Mouse (Mus musculus) midbrain, postnatal 0 days (tissue): ENCODE measurements at regions not wholly inside any gene's neighbourhood (a gene's known extent, or its start where the extent isn't known, plus 50 kb on each side); places are given as distances from the start of the nearest gene placed in this dataset.

ENCODE experiments used
- ATAC-seq: fragments of 200-750 bp; cut with Nextera tagmentation; 2 replicates; pipeline ENCODE4 v1.8.0; 2017; ENCODE audit warnings: moderate number of reproducible peaks, mild to moderate bottlenecking, moderate TSS enrichment, moderate library complexity; ENCODE audit not compliant: low FRiP score
- DNase-seq: peaks from one replicate; pipeline ENCODE4 v3.0.0-alpha.2; 2015; ENCODE audit warnings: low spot score
- H3K27ac ChIP-seq: fragments of 300-500 bp; sonication (generic); 2 replicates; pipeline ENCODE4 v1.5.1; 2014; ENCODE audit warnings: low read depth, mild to moderate bottlenecking, low read length, mixed read lengths
- H3K27me3 ChIP-seq: fragments of 300-500 bp; sonication (generic); 2 replicates; pipeline ENCODE4 v1.6.1; 2014; ENCODE audit warnings: low read length, control low read depth, mixed read lengths; ENCODE audit not compliant: insufficient read depth
- H3K36me3 ChIP-seq: fragments of 300-500 bp; sonication (generic); 2 replicates; pipeline ENCODE4 v1.6.1; 2014; ENCODE audit warnings: low read length, control low read depth, mixed read lengths; ENCODE audit not compliant: insufficient read depth
- H3K4me1 ChIP-seq: fragments of 300-500 bp; sonication (generic); 2 replicates; pipeline ENCODE4 v1.6.1; 2014; ENCODE audit warnings: mild to moderate bottlenecking, control low read depth, antibody characterized with exemption, low read length, mixed read lengths; ENCODE audit not compliant: insufficient read depth
- H3K4me2 ChIP-seq: fragments of 300-500 bp; sonication (generic); 2 replicates; pipeline ENCODE4 v1.6.1; 2014; ENCODE audit warnings: low read depth, mild to moderate bottlenecking, low read length, mixed read lengths; ENCODE audit not compliant: poor library complexity, severe bottlenecking
- H3K4me3 ChIP-seq: fragments of 300-500 bp; sonication (generic); 2 replicates; pipeline ENCODE4 v1.5.1; 2014; ENCODE audit warnings: low read depth, mild to moderate bottlenecking, low read length, moderate library complexity
- H3K9ac ChIP-seq: fragments of 300-500 bp; sonication (generic); replicated peaks from 2 replicates; pipeline ENCODE4 v1.6.1; 2014; ENCODE audit warnings: mild to moderate bottlenecking, low read length, moderate library complexity, mixed read lengths; ENCODE audit not compliant: poor library complexity, severe bottlenecking
- H3K9me3 ChIP-seq: fragments of 300-500 bp; sonication (generic); 2 replicates; pipeline ENCODE4 v1.6.1; 2016; ENCODE audit warnings: low read length, control low read depth
- CTCF ChIP-seq: IDR thresholded peaks from 2 replicates; pipeline ENCODE4 v1.5.1; 2016; ENCODE audit warnings: antibody characterized with exemption, mild to moderate bottlenecking
- WGBS: fragments of 180-500 bp; shearing (Covaris S2); extraction: QIAGEN DNeasy Blood & Tissue Kit; methylation state at CpG from one replicate; pipeline ENCODE4 v1.1.7; 2014; 5-methylcytosine and 5-hydroxymethylcytosine counted together

DNA sequence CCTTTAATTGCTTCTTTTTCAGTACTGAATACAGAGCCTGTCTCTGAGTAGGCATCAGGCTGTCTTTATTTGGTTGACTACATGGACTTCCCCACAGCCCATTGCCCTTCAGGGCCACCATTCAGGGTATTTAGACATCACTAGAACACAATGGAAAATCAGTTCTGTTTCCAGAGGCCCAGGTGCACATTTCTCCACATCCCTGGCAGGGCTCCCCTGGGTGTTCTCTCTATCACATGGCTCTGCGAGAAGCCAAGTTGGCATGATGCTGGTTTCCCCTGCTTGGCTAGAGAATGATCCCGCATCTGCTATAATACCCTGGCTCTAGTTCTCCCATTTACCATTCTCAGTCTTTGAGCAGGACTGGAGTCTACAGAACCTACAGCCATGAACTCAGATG lies 57.3 kb upstream of the St8sia2 start:
- DNase-seq = no peak
- WGBS = 86% methylated on average over 2 of the region's 2 CpGs

GRCm38 (mm10) chr7:74065449-74066099 lies 52.1 kb upstream of the St8sia2 start:
- TF ChIP-seq CTCF = no peak

More for the DNA sequence above, 57.3 kb upstream of the St8sia2 start:
- Histone ChIP-seq H3K4me1 (no peaks in the 10 kb centered on the region), H3K27me3 (no peaks in the 10 kb centered on the region), H3K4me3 (no peak overlapping the region), H3K27ac (no peak overlapping the region), H3K36me3 (no peaks in the 10 kb centered on the region), H3K4me2 (no peak overlapping the region), H3K9me3 (no peaks in the 10 kb centered on the region), H3K9ac (no peak overlapping the region)
- ATAC-seq = no peak
- TF ChIP-seq CTCF = no peak

More at GRCm38 (mm10) chr7:74065449-74066099, 52.1 kb upstream of the St8sia2 start:
- no peaks in the 10 kb centered on the region for H3K36me3 ChIP-seq
- ATAC-seq (no peak), DNase-seq (no peak)
- no peak overlapping the region for H3K9ac ChIP-seq
- H3K4me2 ChIP-seq = no peak overlapping the region
- no peak overlapping the region for H3K4me3 ChIP-seq
- H3K4me1 ChIP-seq = no peaks in the 10 kb centered on the region
- WGBS = 62% methylated on average over 4 of the region's 4 CpGs
- H3K27me3 ChIP-seq = no peaks in the 10 kb centered on the region
- no peaks in the 10 kb centered on the region for H3K9me3 ChIP-seq
- H3K27ac ChIP-seq = no peak overlapping the region
